Mouse (Mus musculus) heart, postnatal 0 days (tissue): Measurements from ENCODE around the gene Dennd4a. TPM values are rescaled to one million over a fixed set of nuclear protein-coding genes. Genes with fewer than 3 reads are reported as not detected.
A peak's percentile ranks its signal among the peaks of the same experiment; 100 is the strongest.

Source experiments
- ATAC-seq: fragments of 200-750 bp; cut with Nextera tagmentation; 2 replicates; pipeline ENCODE4 v1.8.0; 2017; ENCODE audit warnings: low read depth, moderate number of reproducible peaks, moderate library complexity; ENCODE audit not compliant: insufficient read depth
- DNase-seq: peaks from one replicate; pipeline ENCODE4 v3.0.0-alpha.2; 2016; ENCODE audit warnings: low spot score
- H3K27ac ChIP-seq: fragments of 300-500 bp; sonication (generic); 2 replicates; pipeline ENCODE4 v1.5.1; 2014; ENCODE audit warnings: low read depth, mild to moderate bottlenecking
- H3K27me3 ChIP-seq: fragments of 300-500 bp; sonication (generic); 2 replicates; pipeline ENCODE4 v1.6.1; 2014; ENCODE audit warnings: low read length, mixed read lengths; ENCODE audit not compliant: control insufficient read depth, insufficient read depth
- H3K36me3 ChIP-seq: fragments of 300-500 bp; sonication (generic); replicated peaks from 2 replicates; pipeline ENCODE4 v1.6.1; 2014; ENCODE audit warnings: low read length, mixed read lengths; ENCODE audit not compliant: control insufficient read depth, insufficient read depth
- H3K4me1 ChIP-seq: fragments of 300-500 bp; sonication (generic); 2 replicates; pipeline ENCODE4 v1.6.1; 2014; ENCODE audit warnings: antibody characterized with exemption; ENCODE audit not compliant: control insufficient read depth, insufficient read depth
- H3K4me2 ChIP-seq: fragments of 300-500 bp; sonication (generic); 2 replicates; pipeline ENCODE4 v1.6.1; 2014; ENCODE audit warnings: low read depth, mild to moderate bottlenecking, low read length, moderate library complexity
- H3K4me3 ChIP-seq: fragments of 300-500 bp; sonication (generic); 2 replicates; pipeline ENCODE4 v1.5.1; 2014; ENCODE audit warnings: low read depth, low read length
- H3K9ac ChIP-seq: fragments of 300-500 bp; sonication (generic); replicated peaks from 2 replicates; pipeline ENCODE4 v1.6.1; 2014; ENCODE audit warnings: low read depth, low read length, mixed read lengths
- H3K9me3 ChIP-seq: fragments of 300-500 bp; sonication (generic); replicated peaks from 2 replicates; pipeline ENCODE4 v1.6.1; 2016; ENCODE audit warnings: low read length; ENCODE audit not compliant: control insufficient read depth
- CTCF ChIP-seq: IDR thresholded peaks from 2 replicates; pipeline ENCODE4 v1.5.1; 2016; ENCODE audit warnings: antibody characterized with exemption, control low read depth, low read depth
- EP300 ChIP-seq: IDR thresholded peaks from 2 replicates; pipeline ENCODE4 v1.6.1; 2016; ENCODE audit warnings: antibody characterized with exemption, low read depth
- WGBS: fragments of 180-500 bp; shearing (Covaris S2); extraction: QIAGEN DNeasy Blood & Tissue Kit; methylation state at CpG from one replicate; pipeline ENCODE4 v1.1.7; 2014; 5-methylcytosine and 5-hydroxymethylcytosine counted together
- polyA plus RNA-seq: library from polyadenylated mRNA; unstranded; fragments of >200 nt; fragmentation: Nextera tagmentation; extraction: Ambion mirVana; gene quantifications from 2 replicates; pipeline ENCODE4 v1.2.1, GENCODE M21; 2015
- total RNA-seq: library from RNA; depleted of rRNA; stranded (reverse); fragments of >200 nt; gene quantifications from 2 replicates; pipeline ENCODE4 v1.2.3, GENCODE M21; 2014; ENCODE audit warnings: low replicate concordance

The Dennd4a gene
- total and polyA plus RNA-seq, 2 experiments from 2014 or later, result 3.1 to 7.0 TPM

GRCm38 (mm10) chr9:64794448-64795420 is 16.4 kb upstream of the Dennd4a start:
- H3K4me1 ChIP-seq, result no peaks in the 10 kb centered on the region
- ATAC-seq, result no peak
- H3K4me2 ChIP-seq, result no peak overlapping the region
- no peak for DNase-seq
- H3K9ac ChIP-seq, result no peak overlapping the region
- no peaks in the 10 kb centered on the region for H3K27me3 ChIP-seq
- peak overlapping the region; percentile 22; the same call in 1 of the 2 replicates for H3K27ac ChIP-seq
- H3K36me3 ChIP-seq, result no peaks in the 10 kb centered on the region
- no peak overlapping the region for H3K4me3 ChIP-seq
- TF ChIP-seq EP300 (no peak), CTCF (no peak)
- no peaks in the 10 kb centered on the region for H3K9me3 ChIP-seq
- WGBS, result 67% methylated on average over 6 of the region's 6 CpGs

GRCm38 (mm10) chr9:64795846-64796615 is 15.1 kb upstream of the Dennd4a start:
- no peak overlapping the region for H3K9ac ChIP-seq
- TF ChIP-seq CTCF, result no peak
- no peaks in the 10 kb centered on the region for H3K36me3 ChIP-seq
- ATAC-seq, result no peak
- no peak overlapping the region for H3K27ac ChIP-seq
- H3K4me1 ChIP-seq, result no peaks in the 10 kb centered on the region
- H3K9me3 ChIP-seq, result no peaks in the 10 kb centered on the region
- DNase-seq, result no peak
- 60% methylated on average over 3 of the region's 3 CpGs for WGBS
- no peaks in the 10 kb centered on the region for H3K27me3 ChIP-seq
- no peak overlapping the region for H3K4me2 ChIP-seq
- no peak overlapping the region for H3K4me3 ChIP-seq

DNA sequence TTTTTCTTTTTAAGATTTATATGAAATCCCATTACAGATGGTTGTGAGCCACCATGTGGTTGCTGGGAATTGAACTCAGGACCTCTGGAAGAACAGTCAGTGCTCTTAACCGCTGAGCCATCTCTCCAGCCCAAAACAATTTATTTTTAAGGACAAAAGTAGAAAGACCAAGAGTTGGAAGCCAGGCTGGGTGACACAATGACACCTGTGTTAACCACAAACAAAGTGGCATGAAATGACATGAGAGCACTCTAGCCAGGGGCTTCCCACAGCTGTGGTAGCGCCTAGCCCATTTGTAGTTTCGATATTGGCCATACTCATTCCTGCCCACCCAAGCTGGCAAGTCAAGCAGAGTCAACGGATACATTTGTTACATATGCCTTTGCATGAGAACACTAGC is 13.7 kb upstream of the Dennd4a start:
- no peaks in the 10 kb centered on the region for H3K4me1 ChIP-seq

DNA sequence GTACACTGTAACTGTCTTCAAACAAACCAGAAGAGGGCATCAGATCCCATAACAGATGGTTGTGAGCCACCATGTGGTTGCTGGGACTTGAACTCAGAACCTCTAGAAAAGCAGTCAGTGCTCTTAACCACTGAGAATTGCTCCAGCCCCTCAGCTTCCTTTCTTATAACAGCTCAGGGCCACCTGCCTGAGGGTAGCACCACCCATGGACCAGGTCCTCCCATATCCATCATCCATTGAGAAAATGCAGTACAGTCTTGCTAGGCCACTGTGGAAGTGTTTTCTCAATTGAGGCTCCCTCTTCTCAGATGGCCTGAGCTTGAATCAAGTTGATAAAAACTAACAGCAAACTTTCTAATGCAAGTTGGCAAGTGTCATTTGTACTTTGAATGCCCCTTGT is 13.0 kb upstream of the Dennd4a start:
- no peak overlapping the region for H3K27ac ChIP-seq
- H3K9ac ChIP-seq, result no peak overlapping the region
- no peaks in the 10 kb centered on the region for H3K4me1 ChIP-seq
- TF ChIP-seq EP300, result no peak
- ATAC-seq (no peak), DNase-seq (no peak)
- H3K27me3 ChIP-seq, result no peaks in the 10 kb centered on the region
- no peaks in the 10 kb centered on the region for H3K9me3 ChIP-seq
- H3K4me3 ChIP-seq, result no peak overlapping the region
- H3K4me2 ChIP-seq, result no peak overlapping the region
- no peaks in the 10 kb centered on the region for H3K36me3 ChIP-seq

More for the DNA sequence above, 13.7 kb upstream of the Dennd4a start:
- WGBS, result 89% methylated on average over 4 of the region's 4 CpGs
- no peak for TF ChIP-seq CTCF
- TF ChIP-seq EP300, result no peak
- Histone ChIP-seq H3K27me3 (no peaks in the 10 kb centered on the region), H3K4me2 (no peak overlapping the region), H3K9ac (no peak overlapping the region), H3K36me3 (no peaks in the 10 kb centered on the region), H3K4me3 (no peak overlapping the region), H3K27ac (no peak overlapping the region), H3K9me3 (no peaks in the 10 kb centered on the region)
- DNase-seq (no peak), ATAC-seq (no peak)

GRCm38 (mm10) chr9:64798859-64799258 is 12.3 kb upstream of the Dennd4a start:
- DNase-seq (no peak), ATAC-seq (no peak)
- H3K9ac ChIP-seq, result no peak overlapping the region
- no peak overlapping the region for H3K4me3 ChIP-seq
- H3K27me3 ChIP-seq, result no peaks in the 10 kb centered on the region
- H3K27ac ChIP-seq, result no peak overlapping the region
- WGBS, result 71% methylated on average over 2 of the region's 2 CpGs
- no peaks in the 10 kb centered on the region for H3K9me3 ChIP-seq
- H3K4me2 ChIP-seq, result no peak overlapping the region
- H3K4me1 ChIP-seq, result no peaks in the 10 kb centered on the region
- TF ChIP-seq EP300, result no peak
- TF ChIP-seq CTCF, result no peak
- no peaks in the 10 kb centered on the region for H3K36me3 ChIP-seq
